Mouse (Mus musculus) thymus, postnatal 14 days (tissue): ENCODE measurements around the gene Emilin3.

Source experiments
- DNase-seq: peaks from one replicate; pipeline ENCODE4 v3.0.0; 2021

The Emilin3 gene

DNA sequence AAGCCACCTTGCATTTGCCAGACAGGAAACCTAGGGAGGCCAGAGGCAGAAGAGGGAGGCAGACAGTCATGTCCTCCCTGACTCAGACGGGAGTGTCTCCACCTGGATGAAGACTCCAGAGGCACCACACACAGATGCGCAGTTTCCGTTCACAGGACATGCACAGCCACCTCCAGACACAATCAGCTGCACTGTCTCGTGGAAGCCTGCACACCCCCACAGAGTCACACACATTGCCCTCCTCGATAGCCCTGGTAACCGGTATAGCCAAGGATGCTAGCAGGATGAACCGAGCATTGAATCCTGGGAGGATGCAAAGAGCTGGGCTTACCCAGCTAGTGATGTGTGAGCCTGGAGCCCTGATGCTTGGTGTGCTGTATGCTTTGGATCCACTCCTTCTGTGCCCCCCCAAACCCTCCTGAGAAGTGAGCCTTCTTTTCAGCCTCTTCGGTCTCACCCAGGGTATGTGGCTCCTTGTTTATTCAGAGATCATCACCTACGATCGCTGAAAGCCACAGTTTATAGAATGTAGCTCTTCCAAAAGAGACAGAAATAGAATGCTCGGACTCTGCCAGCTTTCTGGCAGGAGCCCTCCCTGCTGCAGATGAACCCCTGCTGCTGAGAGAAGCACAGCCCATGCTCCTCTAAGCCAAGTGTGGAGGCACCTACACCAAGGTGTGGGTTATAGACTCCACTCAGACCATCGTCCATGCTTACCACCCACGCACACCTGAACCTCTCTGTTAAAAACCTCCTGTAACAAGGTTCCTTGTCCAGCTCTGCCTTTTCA lies 3.9 kb upstream of the Emilin3 start:
- DNase-seq: no peak

DNA sequence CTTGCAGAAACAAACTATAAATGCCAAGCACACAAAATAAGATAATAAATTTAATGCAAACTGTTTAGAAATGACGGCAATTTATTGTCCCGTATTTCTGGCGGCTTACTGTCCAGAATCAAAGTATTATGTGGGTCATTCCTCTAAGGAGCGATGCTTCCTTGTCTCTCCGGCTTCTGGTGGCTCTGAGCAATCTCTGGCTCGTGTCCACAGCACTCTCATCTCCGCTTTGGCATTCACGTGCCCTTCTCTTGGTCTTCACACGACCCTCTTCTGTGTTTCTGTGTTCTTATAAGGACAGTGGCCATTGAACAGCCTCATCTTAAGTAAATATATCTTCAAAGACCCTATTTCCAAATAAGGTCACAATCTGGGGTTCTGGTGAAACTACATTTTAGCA lies 2.5 kb upstream of the Emilin3 start:
- no peak for DNase-seq

DNA sequence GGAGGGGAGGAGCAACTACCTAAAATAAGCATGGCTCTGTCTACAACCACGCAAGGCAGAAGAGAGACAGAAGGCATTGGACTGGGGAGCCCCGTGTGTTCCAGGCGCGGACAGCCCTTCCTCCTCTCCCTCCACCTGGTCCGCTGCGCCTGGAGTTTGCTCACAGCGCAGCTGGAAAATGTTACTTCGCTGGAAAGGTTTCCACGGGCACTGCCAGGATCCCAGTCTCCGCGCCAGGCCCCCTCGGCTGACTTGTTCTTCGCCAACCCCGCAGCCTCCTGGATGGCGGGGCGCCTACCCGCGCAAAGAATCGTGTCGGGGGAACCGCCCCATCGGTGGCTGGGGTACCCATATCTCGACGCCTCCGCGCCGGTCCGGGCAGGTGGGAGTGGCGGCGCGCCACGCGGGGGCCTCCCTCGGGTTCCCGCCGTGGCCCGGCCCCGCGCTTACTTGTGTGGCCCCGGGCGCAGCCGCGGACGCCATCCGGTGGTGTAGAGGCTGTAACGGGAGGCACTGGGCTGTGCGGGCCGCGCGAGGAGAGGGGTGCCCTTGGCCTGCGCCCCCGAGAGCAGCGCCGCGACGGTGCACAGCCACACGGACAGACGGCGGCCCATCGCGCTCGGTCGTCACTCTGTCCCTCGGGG lies 448 bp downstream of the Emilin3 start:
- DNase-seq: no peak

DNA sequence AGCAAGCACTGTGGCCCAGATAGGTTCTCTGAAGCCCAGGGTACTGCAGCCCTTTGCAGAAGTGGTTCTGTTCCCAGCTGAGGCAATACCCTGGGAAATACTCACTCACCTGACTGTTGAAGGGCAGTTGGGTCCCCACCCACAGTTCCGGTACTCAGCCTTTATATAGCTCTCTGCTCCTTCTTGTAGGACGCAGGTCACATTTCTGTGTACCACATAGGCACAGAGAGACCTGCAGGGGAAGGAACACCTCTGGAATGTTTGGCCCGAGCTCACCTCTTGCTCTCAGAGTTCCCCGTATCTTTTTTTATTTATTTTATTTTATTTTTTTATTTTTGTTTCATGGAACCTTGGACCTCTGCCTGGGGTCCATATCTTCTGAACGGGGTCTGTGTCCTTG lies 1.5 kb downstream of the Emilin3 start:
- no peak for DNase-seq

DNA sequence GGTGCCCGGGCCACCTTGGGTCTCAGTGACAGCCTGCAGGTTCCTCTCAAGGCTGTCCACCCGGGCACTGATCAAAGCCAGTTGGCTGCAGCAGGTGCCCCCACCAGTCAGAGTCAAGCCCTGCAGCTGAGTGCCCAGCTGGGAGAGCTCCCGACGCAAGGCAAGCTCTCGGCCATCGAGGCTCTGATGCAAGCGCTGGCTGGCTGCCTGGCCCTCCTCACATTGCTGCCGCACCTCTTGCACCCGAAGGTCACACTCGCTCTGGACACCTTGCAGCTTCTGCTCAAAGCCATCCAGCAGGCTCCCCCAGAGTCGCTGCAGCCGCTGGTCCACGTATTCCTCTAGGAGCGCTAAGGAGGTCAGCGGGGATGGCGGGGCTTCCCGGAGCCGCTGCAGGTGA lies 3.5 kb downstream of the Emilin3 start:
- no peak for DNase-seq

DNA sequence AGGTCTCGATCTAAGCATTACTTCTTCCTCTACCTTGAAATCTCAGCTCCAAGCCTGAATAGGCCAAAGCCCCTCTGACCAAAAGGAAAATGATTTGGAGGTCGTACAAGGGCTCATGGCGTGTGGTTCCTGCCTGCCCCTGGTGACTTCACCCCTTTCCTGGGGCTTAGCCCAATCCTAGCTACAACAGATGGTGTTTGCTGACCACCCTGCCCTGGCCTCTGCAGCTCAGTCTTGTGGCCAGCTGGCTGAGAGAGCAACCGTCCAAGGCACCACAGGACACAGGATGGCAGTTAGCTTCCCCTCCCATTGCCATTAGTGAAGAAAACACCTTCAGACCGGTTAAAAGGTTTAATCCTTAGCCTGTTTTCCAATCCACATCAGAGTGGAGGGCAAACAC lies 6.0 kb downstream of the Emilin3 start:
- no peak for DNase-seq

DNA sequence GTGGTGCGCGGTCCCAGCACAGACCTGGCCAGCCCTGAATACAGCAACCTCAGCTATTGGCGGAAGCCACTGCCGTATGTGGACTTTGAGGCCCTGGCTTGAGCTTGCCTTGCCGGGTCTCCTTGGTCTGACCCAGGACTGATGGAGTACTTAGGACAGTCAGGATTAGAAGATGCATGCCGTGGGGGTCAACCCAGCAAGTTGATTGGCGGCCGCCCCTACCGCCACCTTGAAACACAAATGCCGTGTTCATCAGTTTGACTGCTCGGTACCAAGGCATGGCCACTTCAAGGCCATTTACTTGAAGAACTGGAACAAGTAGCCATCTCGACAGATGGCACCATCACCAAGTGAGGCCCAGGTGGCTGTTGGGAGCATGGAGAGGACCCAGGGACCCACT lies 6.8 kb downstream of the Emilin3 start:
- DNase-seq: no peak

DNA sequence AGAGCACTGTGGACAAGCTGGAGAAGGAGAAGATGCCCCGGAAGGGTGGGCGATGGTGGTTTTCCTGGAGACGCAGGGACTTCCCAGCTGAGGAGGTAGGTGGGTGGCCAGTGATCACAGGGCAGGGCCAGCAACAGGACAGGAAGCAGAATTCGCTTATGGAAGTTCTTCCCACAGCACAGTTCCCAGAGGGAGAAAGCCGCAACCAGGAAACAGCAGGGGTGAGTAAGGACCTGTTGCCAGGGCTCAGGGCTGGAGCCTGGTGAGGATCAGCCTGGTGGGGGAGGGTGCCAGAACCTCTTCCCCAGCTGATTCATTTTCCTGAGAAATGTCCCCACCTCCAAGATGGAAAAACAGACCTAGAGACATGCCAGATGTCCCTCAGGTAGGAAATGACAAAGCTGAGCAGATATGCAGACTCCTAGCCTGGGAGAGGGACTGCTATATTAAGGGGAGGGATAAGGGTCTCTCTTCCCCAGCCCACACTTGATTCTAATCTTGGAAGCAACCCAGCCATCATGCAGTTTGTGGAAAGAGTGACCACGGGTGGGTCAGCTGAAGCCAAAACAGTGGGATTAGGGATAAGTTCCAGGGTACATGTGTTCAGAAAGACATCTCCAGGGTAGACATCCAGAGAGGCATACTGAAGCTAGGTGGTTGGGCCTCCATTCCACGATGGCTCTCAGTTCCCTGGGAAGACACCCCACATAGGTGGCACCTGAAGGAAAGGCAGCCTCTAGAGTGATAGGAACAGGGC lies 10.3 kb downstream of the Emilin3 start:
- no peak for DNase-seq

DNA sequence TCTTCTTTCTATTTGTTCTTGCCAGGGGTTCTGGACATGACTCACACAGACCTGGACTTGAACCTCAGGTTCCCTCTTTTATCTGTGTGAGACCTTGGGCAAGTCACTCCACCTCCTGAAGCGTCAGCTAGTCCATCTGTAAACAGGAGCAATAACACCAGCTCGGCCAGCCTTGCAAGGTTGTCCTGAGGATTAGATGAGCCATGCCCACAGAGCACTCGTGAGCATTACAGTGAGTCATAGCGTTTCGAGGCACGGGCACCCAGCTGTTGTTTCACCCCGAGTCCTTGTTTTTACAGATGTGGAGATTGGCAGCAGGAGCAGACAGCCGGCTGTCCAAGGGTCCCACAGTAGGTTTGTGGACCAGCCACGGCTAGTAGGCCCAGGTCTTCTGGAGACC lies 20.4 kb downstream of the Emilin3 start:
- DNase-seq: no peak

DNA sequence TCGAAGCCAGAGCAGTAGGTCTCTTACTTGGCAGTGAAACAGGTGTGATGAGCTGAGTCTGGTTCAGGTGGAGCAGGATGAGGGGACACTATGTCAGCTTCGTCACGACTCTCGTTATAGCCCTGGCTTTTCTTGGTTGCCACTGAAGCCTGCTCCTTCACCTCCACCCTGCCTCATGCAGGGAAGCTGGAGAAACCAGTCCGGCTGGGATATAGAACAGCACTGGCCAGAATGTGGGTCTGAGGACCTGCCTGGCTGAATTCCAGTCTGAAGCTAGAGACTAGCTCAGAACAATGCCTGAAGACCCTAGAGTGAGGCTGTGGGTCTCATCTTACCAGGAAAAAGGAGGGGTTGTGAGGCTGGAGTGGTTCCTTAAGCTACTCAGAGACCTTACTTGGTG lies 21.1 kb downstream of the Emilin3 start:
- no peak for DNase-seq

DNA sequence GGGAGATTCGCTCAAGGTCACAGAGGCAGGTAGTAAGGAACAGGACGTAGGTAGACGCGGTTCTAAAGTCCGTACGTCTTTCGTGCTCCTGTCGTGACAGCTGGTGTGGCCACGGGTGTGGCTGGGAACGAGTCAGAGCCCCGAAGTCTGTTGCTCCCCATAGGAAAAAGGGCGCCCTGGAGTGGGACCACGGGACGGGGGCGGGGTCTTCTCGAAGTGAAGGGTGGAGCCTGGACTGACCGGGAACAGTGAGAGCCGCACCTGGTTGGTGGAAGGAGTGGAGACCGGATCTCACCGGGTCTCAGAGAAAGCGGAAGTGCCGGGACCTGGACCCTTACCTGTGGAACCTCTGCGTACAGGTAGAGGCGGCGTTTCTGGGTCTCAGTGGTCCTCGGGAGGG lies 24.3 kb downstream of the Emilin3 start:
- peak; percentile 34 for DNase-seq

DNA sequence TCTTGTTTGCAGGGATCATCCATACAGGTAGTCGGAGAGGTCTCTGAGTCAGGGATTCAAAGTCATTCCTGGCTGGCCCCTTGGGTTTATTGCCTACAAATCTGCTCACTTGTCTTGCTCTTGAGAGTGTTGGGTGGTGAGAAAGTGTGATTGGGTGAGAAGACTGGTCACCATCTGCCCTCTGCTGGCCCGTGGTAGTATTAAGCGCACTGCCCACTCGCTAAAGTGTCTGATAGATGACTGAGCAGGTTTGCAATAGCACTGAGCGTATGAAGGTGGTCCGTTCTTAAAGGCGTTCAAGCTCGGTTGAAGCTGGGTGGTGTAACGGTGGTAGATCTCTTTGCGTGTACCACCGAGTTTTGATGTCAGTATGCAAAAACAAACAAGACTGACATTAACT lies 24.8 kb downstream of the Emilin3 start:
- DNase-seq: peak; percentile 64

DNA sequence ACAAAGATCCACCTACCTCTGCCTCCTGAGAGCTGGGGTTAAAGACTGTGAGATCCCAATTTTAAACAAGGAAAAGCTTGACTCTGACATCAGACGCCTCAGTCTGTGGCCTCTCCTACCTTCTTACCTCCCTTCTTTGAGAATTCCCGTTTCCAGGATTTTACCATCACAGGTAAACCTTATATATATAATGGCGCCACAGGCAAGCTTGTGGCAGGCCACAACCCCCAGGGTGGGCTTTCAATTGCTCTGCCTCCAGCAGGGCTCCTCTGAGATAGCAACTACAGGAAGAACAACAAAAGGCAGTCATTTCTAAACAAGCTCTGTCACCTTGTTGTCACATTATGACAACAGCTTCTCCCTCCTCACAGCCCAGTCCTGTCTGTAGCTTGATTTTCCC lies 25.9 kb downstream of the Emilin3 start:
- no peak for DNase-seq

DNA sequence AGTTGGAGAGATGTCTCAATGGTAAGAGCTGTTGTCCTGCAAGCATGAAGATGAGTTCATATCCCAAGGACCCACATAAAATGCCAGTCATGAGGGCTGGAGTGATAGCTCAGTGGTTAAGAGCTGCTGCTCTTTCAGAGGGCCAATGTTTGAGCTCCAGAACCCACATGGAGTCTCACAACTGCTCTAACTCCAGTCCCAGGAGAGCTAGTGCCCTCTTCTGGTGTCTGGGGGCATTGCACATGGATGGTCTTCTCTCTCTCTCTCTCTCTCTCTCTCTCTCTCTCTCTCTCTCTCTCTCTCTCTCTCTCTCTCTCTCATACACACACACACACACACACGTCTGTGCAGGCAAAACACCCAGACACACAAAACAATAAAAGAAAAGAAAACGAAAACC lies 27.3 kb downstream of the Emilin3 start:
- peak; percentile 71 for DNase-seq

DNA sequence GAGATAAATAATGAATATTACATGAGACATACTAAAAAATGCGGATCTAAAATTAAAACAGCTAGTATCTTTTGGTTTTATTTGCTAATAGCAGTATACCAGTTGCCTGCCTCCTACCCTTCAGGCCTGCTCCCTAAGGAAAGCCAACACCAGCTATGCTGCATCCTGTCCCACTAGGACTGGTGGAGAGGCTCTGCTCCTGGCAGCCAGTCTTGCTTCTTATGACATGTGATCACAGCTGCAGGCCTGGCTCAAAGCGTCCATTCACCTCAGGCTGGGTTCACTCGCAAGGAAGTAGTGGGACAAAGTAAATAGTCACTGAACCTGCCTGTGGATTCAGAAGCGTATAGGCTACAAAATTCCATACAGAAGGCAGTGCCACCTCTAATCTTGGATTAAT lies 28.2 kb downstream of the Emilin3 start:
- no peak for DNase-seq

DNA sequence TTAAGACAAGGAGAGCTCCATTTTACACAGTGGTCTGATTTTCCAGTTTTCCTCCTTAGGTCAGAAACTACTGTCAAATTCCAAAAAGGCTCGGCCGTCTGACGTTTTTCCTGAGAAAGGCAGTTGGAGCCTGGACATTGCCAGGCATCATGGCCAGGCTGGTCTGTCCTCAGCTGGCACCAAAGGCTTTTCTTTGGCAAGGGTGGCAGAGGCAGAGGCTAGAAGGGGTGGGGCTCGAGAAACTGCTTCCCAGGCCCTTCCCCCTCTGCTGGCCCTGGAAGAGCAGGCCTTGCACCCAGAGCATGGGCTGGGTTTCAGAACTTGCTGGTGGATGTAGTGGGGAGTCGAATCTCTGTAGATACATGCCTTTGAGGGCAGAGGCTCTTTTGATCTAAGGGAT lies 29.7 kb downstream of the Emilin3 start:
- no peak for DNase-seq

DNA sequence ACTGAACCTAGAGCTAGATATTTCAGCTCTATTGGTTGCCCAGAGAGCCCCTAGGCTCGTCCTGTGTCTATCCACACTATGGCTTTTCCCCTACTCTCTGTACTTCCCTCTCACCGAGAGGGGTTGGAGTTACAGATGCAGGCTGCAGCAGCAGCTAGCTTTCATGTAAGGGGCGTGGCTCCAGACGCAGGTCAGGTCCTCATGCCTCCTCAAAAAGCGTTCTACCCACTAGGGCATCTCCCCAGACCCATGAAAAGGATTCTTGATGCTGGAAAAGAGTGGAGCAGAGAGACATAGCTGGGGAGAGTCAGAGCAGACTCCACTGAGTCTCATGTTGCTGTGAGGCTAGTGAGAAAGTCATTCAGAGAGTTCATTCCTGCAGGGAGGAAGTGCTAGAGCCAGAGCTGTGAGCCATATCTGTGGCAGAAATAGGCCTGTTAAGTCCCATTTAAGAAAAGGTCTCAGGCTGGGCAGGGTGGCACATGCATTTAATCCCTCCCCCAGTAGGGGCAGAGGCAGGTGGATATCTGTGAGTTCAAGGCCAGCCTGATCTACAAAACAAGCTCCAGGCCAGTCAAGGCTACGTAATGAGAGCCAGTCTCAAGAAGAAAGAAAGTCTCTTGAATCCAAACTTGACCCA lies 30.5 kb downstream of the Emilin3 start:
- no peak for DNase-seq

DNA sequence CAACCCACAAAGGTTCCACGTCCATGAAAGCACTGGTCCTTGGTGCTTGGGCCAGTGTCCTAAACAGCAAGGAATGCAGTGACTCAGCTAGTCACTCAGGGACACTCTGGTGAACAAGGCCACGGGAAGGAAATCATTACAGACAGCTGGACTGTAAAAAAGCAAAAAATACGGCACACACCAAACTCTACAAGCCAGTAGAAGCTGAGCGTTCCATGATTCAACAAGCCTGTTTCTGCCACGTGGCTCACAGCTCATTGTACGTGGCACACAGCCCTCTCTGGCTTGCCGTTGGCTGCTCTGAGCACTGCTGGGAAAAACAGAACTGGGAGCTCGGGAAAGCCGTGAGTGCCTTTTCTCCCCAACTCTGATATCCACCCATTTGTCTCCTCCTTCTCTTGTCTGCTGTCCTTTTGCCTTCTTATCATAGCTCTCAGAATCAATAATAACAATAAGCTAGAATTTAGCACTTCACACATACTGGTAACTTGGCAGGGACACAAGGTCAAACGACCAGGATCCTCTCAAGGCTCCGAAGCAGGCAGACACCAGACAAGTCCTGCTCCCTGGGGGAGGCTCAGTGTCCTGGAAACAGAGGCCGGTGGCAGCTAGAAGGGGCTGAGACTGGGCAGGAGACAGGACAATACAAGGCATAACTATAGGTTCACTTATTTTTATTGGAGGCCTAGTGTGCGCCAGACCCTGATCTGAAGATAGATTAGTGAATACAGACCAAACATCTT lies 31.5 kb downstream of the Emilin3 start, which contains the start of gene Lpin3:
TSS of gene Lpin3 (plus strand) at position 218 of the 743 bp plus-strand sequence.
- DNase-seq: no peak

DNA sequence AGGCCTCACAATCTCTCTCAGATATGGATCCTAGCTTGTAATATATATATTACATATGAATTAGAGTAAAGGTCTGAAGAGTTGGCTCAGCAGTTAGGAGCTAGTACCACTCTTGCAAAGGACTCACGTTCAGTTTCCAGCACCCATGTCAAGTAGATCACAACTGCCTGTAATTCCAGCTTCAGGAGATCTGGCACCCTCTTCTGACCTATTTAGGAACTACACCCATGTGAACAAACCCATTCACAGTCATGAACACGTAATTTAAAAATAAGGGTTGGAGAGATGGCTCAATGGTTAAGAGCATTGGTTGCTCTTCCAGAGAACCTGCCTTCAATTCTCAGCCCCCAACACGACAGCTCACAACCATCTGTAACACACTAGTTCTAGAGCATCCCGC lies 36.0 kb downstream of the Emilin3 start:
- peak; percentile 20 for DNase-seq

DNA sequence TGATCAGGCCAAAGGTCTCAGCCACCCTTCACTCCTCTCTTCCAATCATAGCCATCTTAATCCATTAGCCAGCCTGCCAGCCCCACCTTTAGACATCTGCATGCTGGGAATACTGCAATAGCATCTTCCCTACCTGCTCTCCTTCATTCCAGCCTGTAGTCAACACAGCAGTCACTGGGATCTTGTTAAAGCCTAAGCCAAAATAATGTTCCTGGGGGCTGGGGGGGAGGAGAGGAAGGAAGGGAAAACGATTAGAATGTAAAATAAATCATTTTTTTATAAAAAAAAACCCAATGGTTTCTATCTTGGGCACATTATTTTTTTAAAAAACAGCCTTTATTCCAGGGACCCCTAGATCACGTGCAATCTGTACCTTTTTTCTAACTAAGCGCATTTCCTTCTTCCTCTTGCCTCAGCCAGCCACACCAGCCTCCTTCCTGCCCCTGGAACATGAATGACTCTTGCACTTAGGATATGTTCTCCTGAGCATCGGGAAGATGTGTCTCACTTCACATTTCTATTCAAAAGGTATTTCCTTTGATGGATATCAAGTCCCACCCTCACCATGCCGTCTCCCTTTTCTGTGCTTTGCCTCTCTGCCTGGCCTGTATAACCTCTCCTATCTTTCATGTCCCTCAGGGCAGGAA lies 37.8 kb downstream of the Emilin3 start:
- no peak for DNase-seq

DNA sequence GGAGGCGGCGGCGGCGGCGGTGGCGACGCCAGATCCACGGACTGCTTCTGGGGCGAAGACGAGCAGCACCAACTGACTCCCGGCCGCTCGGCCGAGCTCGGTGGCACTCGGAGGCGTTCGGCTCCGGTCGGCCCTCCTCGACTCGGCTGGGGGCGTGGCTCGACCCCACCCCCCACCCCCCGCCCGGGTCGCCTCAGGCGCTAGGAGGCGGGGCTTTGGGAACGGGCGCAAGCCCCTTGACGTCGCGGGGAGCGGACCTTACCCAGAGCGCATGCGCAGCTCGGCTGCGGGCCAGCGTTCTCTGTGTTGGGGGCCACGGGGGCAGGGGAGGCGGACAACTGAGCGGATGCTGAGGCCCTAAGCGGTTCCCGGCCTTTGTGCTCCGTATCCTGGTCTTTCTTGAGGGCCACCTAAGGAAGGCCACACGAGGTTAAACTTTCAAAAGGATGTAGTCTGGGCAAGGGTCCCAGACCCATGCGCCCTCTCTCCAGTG lies 39.2 kb downstream of the Emilin3 start, which contains the start of gene Zhx3:
TSS of gene Zhx3 (minus strand) at position 109 of the 493 bp plus-strand sequence.
- DNase-seq: peak; percentile 95

DNA sequence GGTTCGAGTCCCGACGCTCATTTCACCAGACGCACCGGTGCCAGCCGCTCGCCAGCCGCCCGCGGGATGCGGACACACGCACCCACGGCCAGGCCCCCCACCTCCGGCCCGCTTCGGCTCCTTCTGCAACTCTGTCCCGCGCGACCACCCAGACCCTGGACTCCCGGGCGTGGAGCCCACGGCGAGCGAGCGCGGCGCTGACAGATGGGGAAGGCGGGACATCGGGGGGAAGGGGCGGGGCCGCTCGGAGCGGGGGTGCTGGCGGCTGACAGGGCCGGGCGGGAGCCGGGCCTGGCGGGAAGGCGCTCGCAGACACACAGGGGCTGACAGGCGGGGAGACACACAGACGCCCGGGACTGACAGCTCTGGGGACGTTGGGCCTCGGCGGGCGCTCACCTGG lies 39.7 kb downstream of the Emilin3 start:
- DNase-seq: peak; percentile 87
